Mouse (Mus musculus): ENCODE data around the gene Asic2. TPM values are rescaled to one million over a fixed set of nuclear protein-coding genes. Genes with fewer than 3 reads are reported as not detected.

Gene Asic2
- polyA plus RNA-seq, 1 experiment from 2014 or later: 17.7 TPM

DNA sequence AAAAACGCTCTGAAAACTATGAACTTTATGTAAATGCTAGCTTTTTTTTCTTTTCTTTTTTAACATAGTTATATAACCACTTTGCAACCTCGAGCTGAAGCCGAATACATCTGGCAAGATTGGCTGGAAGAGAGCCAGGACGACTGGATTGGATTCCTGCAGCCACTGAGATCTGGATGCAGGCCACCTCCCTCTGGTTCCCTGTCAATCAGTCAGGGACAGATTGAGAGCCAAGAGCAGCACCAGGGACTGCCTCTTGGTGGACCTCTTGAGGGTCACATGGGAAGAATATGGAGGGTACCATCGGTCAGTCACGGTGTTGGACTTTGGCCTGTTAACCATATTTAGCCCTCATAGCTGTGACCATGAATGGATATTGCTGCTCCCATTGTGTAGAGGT lies 994.3 kb downstream of the Asic2 start:
- Histone ChIP-seq H3K4me3 (no peak overlapping the region), H3K9me3 (no peaks in the 10 kb centered on the region), H3K4me2 (no peak overlapping the region), H3K36me3 (no peaks in the 10 kb centered on the region), H3K27ac (replicated peaks) (no peak overlapping the region), H3K4me1 (replicated peaks) (0 out of 2 replicates have a peak, but pooled peaks cover 4% of the 10 kb centered on the region), H3K27me3 (no peaks in the 10 kb centered on the region), H3K9ac (no peak overlapping the region)
- 62% methylated on average over 6 of the region's 6 CpGs for WGBS
- ATAC-seq (ENCODE audit: low FRiP score, low read depth): no peak

- Histone ChIP-seq H3K4me3 (no peak overlapping the region), H3K4me2 (no peak overlapping the region), H3K27me3 (no peaks in the 10 kb centered on the region), H3K36me3 (no peaks in the 10 kb centered on the region), H3K9me3 (no peaks in the 10 kb centered on the region), H3K27ac (replicated peaks) (no peak overlapping the region), H3K4me1 (replicated peaks) (0 out of 2 replicates have a peak, but pooled peaks cover 4% of the 10 kb centered on the region), H3K9ac (no peak overlapping the region)
- WGBS: 94% methylated on average over 8 of the region's 8 CpGs
- ATAC-seq (ENCODE audit: low FRiP score, low read depth): no peak
Observed at GRCm38 (mm10) chr11:80973273-80973672, 995.0 kb downstream of the Asic2 start.

- Histone ChIP-seq H3K27me3 (no peaks in the 10 kb centered on the region), H3K9me3 (no peaks in the 10 kb centered on the region), H3K36me3 (no peaks in the 10 kb centered on the region), H3K27ac (replicated peaks) (no peak overlapping the region), H3K4me3 (no peak overlapping the region), H3K9ac (no peak overlapping the region), H3K4me2 (no peak overlapping the region), H3K4me1 (replicated peaks) (no peaks in the 10 kb centered on the region)
- WGBS: 67% methylated on average over 5 of the region's 5 CpGs
- no peak for ATAC-seq (ENCODE audit: low FRiP score, low read depth)
Observed at GRCm38 (mm10) chr11:80967544-80967943, 1000.7 kb downstream of the Asic2 start.

GRCm38 (mm10) chr11:80966040-80966439 lies 1002.2 kb downstream of the Asic2 start:
- Histone ChIP-seq H3K4me2 (no peak overlapping the region), H3K27ac (replicated peaks) (no peak overlapping the region), H3K36me3 (no peaks in the 10 kb centered on the region), H3K9me3 (no peaks in the 10 kb centered on the region), H3K9ac (no peak overlapping the region), H3K4me1 (replicated peaks) (peaks cover 15% of the 10 kb centered on the region), H3K27me3 (no peaks in the 10 kb centered on the region), H3K4me3 (no peak overlapping the region)
- 59% methylated on average over 3 of the region's 3 CpGs for WGBS
- no peak for ATAC-seq (ENCODE audit: low FRiP score, low read depth)

DNA sequence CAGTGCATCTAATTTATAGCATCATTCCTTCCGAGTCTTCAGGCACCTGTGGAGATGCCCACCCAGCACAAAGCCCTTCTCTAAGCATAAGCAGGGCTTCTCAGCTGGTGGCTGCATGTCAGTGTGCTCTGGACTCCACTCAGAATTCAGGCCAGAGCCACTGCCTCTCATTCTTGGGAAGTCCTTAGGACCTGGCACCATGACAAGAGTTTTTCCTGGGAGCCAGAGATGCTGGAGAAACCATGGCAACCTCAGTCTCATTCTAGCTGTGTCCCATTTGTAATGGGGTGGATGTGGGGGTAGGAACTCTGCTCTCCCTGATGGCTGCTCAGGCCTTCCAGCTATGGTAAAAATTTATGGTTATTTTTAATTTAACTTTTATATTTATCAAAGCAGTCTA lies 1006.9 kb downstream of the Asic2 start:
- Histone ChIP-seq H3K4me2 (no peak overlapping the region), H3K9me3 (no peaks in the 10 kb centered on the region), H3K36me3 (no peaks in the 10 kb centered on the region), H3K27ac (replicated peaks) (no peak overlapping the region), H3K4me1 (replicated peaks) (peaks cover 24% of the 10 kb centered on the region), H3K9ac (no peak overlapping the region), H3K4me3 (no peak overlapping the region), H3K27me3 (no peaks in the 10 kb centered on the region)
- WGBS: 15% methylated on average over 1 of the region's 1 CpGs
- ATAC-seq (ENCODE audit: low FRiP score, low read depth): peak; percentile 79

GRCm38 (mm10) chr11:80958086-80958671 lies 1010.1 kb downstream of the Asic2 start:
- Histone ChIP-seq H3K27me3 (no peaks in the 10 kb centered on the region), H3K36me3 (no peaks in the 10 kb centered on the region), H3K4me1 (replicated peaks) (peaks cover 24% of the 10 kb centered on the region), H3K4me2 (peak overlapping the region; percentile 1; the same call in 1 of the 2 replicates), H3K9me3 (no peaks in the 10 kb centered on the region), H3K9ac (no peak overlapping the region), H3K4me3 (no peak overlapping the region), H3K27ac (replicated peaks) (no peak overlapping the region)
- no peak for ATAC-seq (ENCODE audit: low FRiP score, low read depth)
- WGBS: 21% methylated on average over 16 of the region's 16 CpGs

DNA sequence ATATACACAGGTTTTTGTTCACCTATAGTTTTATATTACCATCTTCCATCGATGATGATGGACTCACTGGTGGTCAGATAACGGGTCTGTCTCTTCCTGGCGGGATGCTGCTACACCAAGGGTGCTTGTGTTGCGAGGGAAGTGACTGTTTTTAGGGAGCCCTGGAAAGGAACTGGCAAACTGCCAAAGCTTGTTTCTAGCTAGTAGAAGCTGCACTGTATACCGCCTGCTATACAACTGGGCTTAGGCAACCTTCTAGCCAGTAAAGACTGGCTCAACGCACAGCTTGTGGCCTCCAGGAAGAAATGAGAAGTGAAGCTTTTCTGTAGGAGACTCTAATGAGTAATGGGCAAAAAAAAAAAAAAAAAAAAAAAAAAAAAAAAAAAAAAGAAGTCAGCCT lies 1012.3 kb downstream of the Asic2 start:
- Histone ChIP-seq H3K9me3 (no peaks in the 10 kb centered on the region), H3K4me3 (no peak overlapping the region), H3K4me1 (replicated peaks) (peaks cover 8% of the 10 kb centered on the region), H3K9ac (no peak overlapping the region), H3K36me3 (no peaks in the 10 kb centered on the region), H3K4me2 (no peak overlapping the region), H3K27me3 (no peaks in the 10 kb centered on the region), H3K27ac (replicated peaks) (no peak overlapping the region)
- WGBS: 77% methylated on average over 6 of the region's 6 CpGs
- no peak for ATAC-seq (ENCODE audit: low FRiP score, low read depth)

GRCm38 (mm10) chr11:80954147-80954546 lies 1014.1 kb downstream of the Asic2 start:
- Histone ChIP-seq H3K4me1 (replicated peaks) (peaks cover 4% of the 10 kb centered on the region), H3K4me3 (no peak overlapping the region), H3K4me2 (no peak overlapping the region), H3K27ac (replicated peaks) (no peak overlapping the region), H3K9ac (no peak overlapping the region), H3K36me3 (no peaks in the 10 kb centered on the region), H3K9me3 (no peaks in the 10 kb centered on the region), H3K27me3 (no peaks in the 10 kb centered on the region)
- 77% methylated on average over 8 of the region's 8 CpGs for WGBS
- no peak for ATAC-seq (ENCODE audit: low FRiP score, low read depth)

- Histone ChIP-seq H3K4me1 (replicated peaks) (0 out of 2 replicates have a peak, but pooled peaks cover 6% of the 10 kb centered on the region), H3K27ac (replicated peaks) (no peak overlapping the region), H3K9ac (no peak overlapping the region), H3K36me3 (no peaks in the 10 kb centered on the region), H3K27me3 (no peaks in the 10 kb centered on the region), H3K4me3 (no peak overlapping the region), H3K4me2 (no peak overlapping the region), H3K9me3 (no peaks in the 10 kb centered on the region)
- WGBS: 85% methylated on average over 11 of the region's 11 CpGs
- no peak for ATAC-seq (ENCODE audit: low FRiP score, low read depth)
Observed at GRCm38 (mm10) chr11:80949068-80949738, 1019.1 kb downstream of the Asic2 start.

- 26% methylated on average over 2 of the region's 2 CpGs for WGBS
- Histone ChIP-seq H3K4me2 (no peak overlapping the region), H3K9me3 (no peaks in the 10 kb centered on the region), H3K36me3 (no peaks in the 10 kb centered on the region), H3K27me3 (no peaks in the 10 kb centered on the region), H3K9ac (no peak overlapping the region), H3K27ac (replicated peaks) (no peak overlapping the region), H3K4me1 (replicated peaks) (0 out of 2 replicates have a peak, but pooled peaks cover 6% of the 10 kb centered on the region), H3K4me3 (no peak overlapping the region)
- no peak for ATAC-seq (ENCODE audit: low FRiP score, low read depth)
Observed at GRCm38 (mm10) chr11:80948103-80948502, 1020.2 kb downstream of the Asic2 start.

DNA sequence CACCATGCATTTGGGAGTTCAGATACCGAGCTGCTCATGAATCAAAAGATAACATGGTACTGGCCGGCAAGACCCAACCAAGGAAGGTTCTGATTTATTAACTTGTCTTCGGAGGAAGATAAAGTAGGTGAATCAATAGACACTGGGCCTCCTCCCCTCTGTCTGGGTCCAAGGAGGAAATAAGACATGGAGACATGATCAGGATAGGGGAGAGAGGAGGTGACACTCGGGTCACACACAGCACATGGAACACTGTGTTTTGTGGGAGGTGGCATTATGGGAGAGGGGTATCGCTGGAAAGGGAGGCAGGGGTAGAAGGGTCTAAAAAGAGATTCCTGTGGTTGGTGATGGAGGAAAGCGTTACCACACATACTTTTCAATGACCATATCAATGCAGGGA lies 1022.1 kb downstream of the Asic2 start:
- H3K9ac ChIP-seq: no peak overlapping the region
- no peak overlapping the region for H3K4me2 ChIP-seq
- no peak overlapping the region for H3K27ac ChIP-seq (replicated peaks)
- no peak for ATAC-seq (ENCODE audit: low FRiP score, low read depth)
- no peaks in the 10 kb centered on the region for H3K36me3 ChIP-seq
- no peaks in the 10 kb centered on the region for H3K9me3 ChIP-seq
- H3K4me3 ChIP-seq: no peak overlapping the region
- H3K27me3 ChIP-seq: no peaks in the 10 kb centered on the region
- 0 out of 2 replicates have a peak, but pooled peaks cover 6% of the 10 kb centered on the region for H3K4me1 ChIP-seq (replicated peaks)
- 84% methylated on average over 6 of the region's 6 CpGs for WGBS

GRCm38 (mm10) chr11:80923286-80923951 lies 1044.8 kb downstream of the Asic2 start:
- H3K9ac ChIP-seq: no peak overlapping the region
- 73% methylated on average over 19 of the region's 19 CpGs for WGBS
- no peak overlapping the region for H3K4me3 ChIP-seq
- ATAC-seq (ENCODE audit: low FRiP score, low read depth): no peak
- no peaks in the 10 kb centered on the region for H3K27me3 ChIP-seq
- H3K9me3 ChIP-seq: no peaks in the 10 kb centered on the region
- H3K4me1 ChIP-seq (replicated peaks): peaks cover 10% of the 10 kb centered on the region; the same call in 1 of the 2 replicates
- no peak overlapping the region for H3K4me2 ChIP-seq
- H3K27ac ChIP-seq (replicated peaks): no peak overlapping the region; the same call in 1 of the 2 replicates
- no peaks in the 10 kb centered on the region for H3K36me3 ChIP-seq
